Mouse (Mus musculus) C2C12 (cell line): ENCODE measurements at regions not wholly inside any gene's neighbourhood (a gene's known extent, or its start where the extent isn't known, plus 50 kb on each side); places are given as distances from the start of the nearest gene placed in this dataset.

Source experiments
- H3K27me3 ChIP-seq: one replicate; pipeline ENCODE4 v1.6.1; 2011; ENCODE audit not compliant: control insufficient read depth, insufficient read depth, insufficient read length
- H3K36me3 ChIP-seq: one replicate; pipeline ENCODE4 v1.6.1; 2011; ENCODE audit not compliant: control insufficient read depth, insufficient read depth
- H3K4me3 ChIP-seq: one replicate; pipeline ENCODE4 v1.5.1; 2011; ENCODE audit warnings: mild to moderate bottlenecking, control low read depth; ENCODE audit not compliant: poor library complexity, insufficient read depth, severe bottlenecking
- H3K79me2 ChIP-seq: one replicate; pipeline ENCODE4 v1.6.1; 2011; ENCODE audit not compliant: control insufficient read depth, insufficient read depth
- H3K79me3 ChIP-seq: one replicate; pipeline ENCODE4 v1.6.1; 2011; ENCODE audit warnings: low read depth, control low read depth
- H3ac ChIP-seq: one replicate; pipeline ENCODE3; 2011; ENCODE audit warnings: low read depth; ENCODE audit not compliant: control insufficient read depth, insufficient read length
- CEBPB ChIP-seq: IDR thresholded peaks from one replicate; pipeline ENCODE4 v1.6.1; 2011; ENCODE audit warnings: low read depth, mild to moderate bottlenecking, control low read depth, moderate library complexity
- CTCF ChIP-seq: IDR thresholded peaks from one replicate; pipeline ENCODE4 v1.5.1; 2011; ENCODE audit not compliant: control insufficient read depth, insufficient read depth, insufficient read length
- FOSL1 ChIP-seq: IDR thresholded peaks from one replicate; pipeline ENCODE4 v1.8.0; 2011; ENCODE audit warnings: mild to moderate bottlenecking, low read length; ENCODE audit not compliant: poor library complexity, insufficient read depth, severe bottlenecking
- MAX ChIP-seq: IDR thresholded peaks from one replicate; pipeline ENCODE4 v1.6.1; 2011; ENCODE audit warnings: mild to moderate bottlenecking, control low read depth
- MYOD1 ChIP-seq: IDR thresholded peaks from one replicate; pipeline ENCODE4 v1.6.1; 2011; ENCODE audit warnings: low read depth; ENCODE audit not compliant: control insufficient read depth, insufficient read length
- MYOG ChIP-seq: IDR thresholded peaks from one replicate; pipeline ENCODE4 v1.6.1; 2011; ENCODE audit not compliant: control insufficient read depth, insufficient read length; ENCODE audit errors: extremely low read depth
- USF1 ChIP-seq: IDR thresholded peaks from one replicate; pipeline ENCODE4 v1.6.1; 2011; ENCODE audit warnings: low read depth, mild to moderate bottlenecking, control low read depth, moderate library complexity

GRCm38 (mm10) chr1:128749437-128749994, 157.4 kb upstream of the Cxcr4 start:
- no peaks in the 10 kb centered on the region for H3K27me3 ChIP-seq
- no peak for TF ChIP-seq MAX
- H3ac ChIP-seq: no peak overlapping the region
- H3K4me3 ChIP-seq: no peak overlapping the region
- no peaks in the 10 kb centered on the region for H3K79me2 ChIP-seq
- H3K79me3 ChIP-seq: no peaks in the 10 kb centered on the region
- H3K36me3 ChIP-seq: no peaks in the 10 kb centered on the region

DNA sequence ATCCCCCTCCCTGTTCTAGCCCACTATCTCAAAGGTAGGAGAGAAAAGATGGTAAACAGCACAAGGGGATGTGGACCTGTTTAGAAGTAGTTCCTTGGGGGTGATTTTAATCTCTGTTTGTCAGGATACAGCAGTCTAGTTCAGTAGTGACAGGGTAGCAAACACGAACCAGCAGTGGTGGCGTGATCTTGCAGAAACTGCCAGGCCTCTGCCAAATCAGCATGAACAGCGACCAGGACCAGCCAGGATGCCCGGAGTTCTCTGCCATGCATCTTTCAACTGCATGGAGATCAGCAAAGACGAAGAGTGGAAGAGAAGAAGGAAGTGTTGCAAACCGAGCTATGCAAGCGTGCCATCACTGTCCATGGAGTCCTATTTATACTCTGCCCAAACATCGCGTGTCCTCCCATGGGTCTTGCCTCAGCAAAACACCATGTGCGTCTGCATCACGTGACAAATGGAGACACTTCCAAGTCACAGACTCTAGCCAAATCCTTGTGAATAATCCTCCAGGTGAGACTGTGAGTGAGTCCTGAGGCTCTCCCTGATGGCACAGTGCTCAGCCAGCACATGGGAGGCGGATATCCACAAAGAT, 155.2 kb upstream of the Cxcr4 start:
- Histone ChIP-seq H3K79me2 (no peaks in the 10 kb centered on the region), H3K79me3 (no peaks in the 10 kb centered on the region), H3K27me3 (no peaks in the 10 kb centered on the region), H3K4me3 (no peak overlapping the region), H3ac (no peak overlapping the region), H3K36me3 (no peaks in the 10 kb centered on the region)
- TF ChIP-seq USF1 (peak; percentile 11), MYOD1 (no peak)

GRCm38 (mm10) chr1:128746461-128747009, 154.4 kb upstream of the Cxcr4 start:
- no peak overlapping the region for H3ac ChIP-seq
- H3K4me3 ChIP-seq: no peak overlapping the region
- H3K79me3 ChIP-seq: no peaks in the 10 kb centered on the region
- H3K27me3 ChIP-seq: no peaks in the 10 kb centered on the region
- no peaks in the 10 kb centered on the region for H3K36me3 ChIP-seq
- TF ChIP-seq MAX: no peak
- no peaks in the 10 kb centered on the region for H3K79me2 ChIP-seq

DNA sequence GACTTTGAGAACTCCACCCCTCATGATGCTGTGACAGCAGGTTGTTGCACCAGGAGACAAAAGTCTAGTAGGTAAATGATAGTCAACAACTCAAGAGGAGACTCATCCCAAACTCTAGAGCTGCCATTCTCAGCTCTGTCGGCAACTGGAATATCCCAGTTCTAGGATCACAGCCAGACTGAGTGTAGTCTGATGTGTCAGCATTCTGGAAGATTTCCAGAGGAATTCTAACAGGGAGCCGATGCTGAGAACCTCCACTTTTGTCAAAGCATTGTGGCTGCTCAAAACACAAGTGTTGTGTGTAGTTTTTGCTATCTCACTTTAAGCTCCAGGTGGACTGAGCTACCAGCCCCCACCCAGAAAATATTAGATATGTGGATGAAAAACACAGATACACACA, 148.5 kb upstream of the Cxcr4 start:
- no peak overlapping the region for H3ac ChIP-seq
- H3K27me3 ChIP-seq: no peaks in the 10 kb centered on the region
- no peaks in the 10 kb centered on the region for H3K36me3 ChIP-seq
- H3K79me3 ChIP-seq: no peaks in the 10 kb centered on the region
- H3K4me3 ChIP-seq: no peak overlapping the region
- no peaks in the 10 kb centered on the region for H3K79me2 ChIP-seq
- no peak for TF ChIP-seq MAX
- TF ChIP-seq FOSL1: no peak
- no peak for TF ChIP-seq USF1
- TF ChIP-seq CEBPB: no peak
- TF ChIP-seq CTCF: no peak
- TF ChIP-seq MYOD1: no peak
- TF ChIP-seq MYOG: no peak

- Histone ChIP-seq H3K79me2 (no peaks in the 10 kb centered on the region), H3K36me3 (no peaks in the 10 kb centered on the region), H3K27me3 (no peaks in the 10 kb centered on the region), H3K4me3 (no peak overlapping the region), H3K79me3 (no peaks in the 10 kb centered on the region), H3ac (no peak overlapping the region)
- TF ChIP-seq USF1 (no peak), CEBPB (no peak), MYOG (no peak), FOSL1 (no peak), CTCF (no peak), MAX (no peak), MYOD1 (no peak)
These were observed 146.1 kb upstream of the Cxcr4 start for GRCm38 (mm10) chr1:128738152-128738551.

- H3K4me3 ChIP-seq: no peak overlapping the region
- no peaks in the 10 kb centered on the region for H3K79me3 ChIP-seq
- H3K27me3 ChIP-seq: no peaks in the 10 kb centered on the region
- no peaks in the 10 kb centered on the region for H3K36me3 ChIP-seq
- H3K79me2 ChIP-seq: no peaks in the 10 kb centered on the region
- H3ac ChIP-seq: no peak overlapping the region
- TF ChIP-seq CEBPB: no peak
- no peak for TF ChIP-seq FOSL1
- no peak for TF ChIP-seq MYOG
- TF ChIP-seq MAX: no peak
- TF ChIP-seq USF1: no peak
- no peak for TF ChIP-seq CTCF
- TF ChIP-seq MYOD1: no peak
These were observed 142.8 kb upstream of the Cxcr4 start for GRCm38 (mm10) chr1:128734857-128735256.
